Mouse (Mus musculus): ENCODE data around the gene H2-DMb1.

The H2-DMb1 gene

GRCm38 (mm10) chr17:34122188-34122984 lies 30.5 kb upstream of the H2-DMb1 start, which contains the start of gene Brd2:
Gene Brd2, minus strand, starts transcription at chr17:34122634.
- intact Hi-C loops (cut with DNase I) = no loop called here

GRCm38 (mm10) chr17:34123111-34123510 lies 29.8 kb upstream of the H2-DMb1 start:
- intact Hi-C loops (cut with DNase I) = no loop called here

GRCm38 (mm10) chr17:34123518-34123917 lies 29.4 kb upstream of the H2-DMb1 start:
- intact Hi-C loops (cut with DNase I) = no loop called here

GRCm38 (mm10) chr17:34124649-34125048 lies 28.2 kb upstream of the H2-DMb1 start:
- intact Hi-C loops (cut with DNase I) = no loop called here

GRCm38 (mm10) chr17:34126826-34127420 lies 25.9 kb upstream of the H2-DMb1 start:
- intact Hi-C loops (cut with DNase I) = no loop called here

- intact Hi-C loops (cut with DNase I) = no loop called here
Observed at GRCm38 (mm10) chr17:34127475-34127874, 25.4 kb upstream of the H2-DMb1 start.

GRCm38 (mm10) chr17:34128264-34128937 lies 24.5 kb upstream of the H2-DMb1 start:
- intact Hi-C loops (cut with DNase I) = no loop called here

- intact Hi-C loops (cut with DNase I) = no loop called here
Observed at GRCm38 (mm10) chr17:34128944-34129791, 23.7 kb upstream of the H2-DMb1 start.

- intact Hi-C loops (cut with DNase I) = no loop called here
Observed at GRCm38 (mm10) chr17:34130073-34130947, 22.6 kb upstream of the H2-DMb1 start.

- intact Hi-C loops (cut with DNase I) = no loop called here
Observed at GRCm38 (mm10) chr17:34131911-34132310, 21.0 kb upstream of the H2-DMb1 start.

GRCm38 (mm10) chr17:34133289-34133688 lies 19.6 kb upstream of the H2-DMb1 start:
- intact Hi-C loops (cut with DNase I) = no loop called here

GRCm38 (mm10) chr17:34134451-34134850 lies 18.4 kb upstream of the H2-DMb1 start:
- intact Hi-C loops (cut with DNase I) = loop anchor here (2.0 kb wide), 1 partner anchor 36 kb away; no protein-coding TSS in a partner anchor

GRCm38 (mm10) chr17:34135297-34136224 lies 17.3 kb upstream of the H2-DMb1 start:
- intact Hi-C loops (cut with DNase I) = loop anchor here (2.0 to 5.0 kb wide), 2 partner anchors 35 to 58 kb away; no protein-coding TSS in a partner anchor

- intact Hi-C loops (cut with DNase I) = loop anchor here (5.0 kb wide), 1 partner anchor 60 kb away; no protein-coding TSS in a partner anchor
Observed at GRCm38 (mm10) chr17:34137601-34138000, 15.3 kb upstream of the H2-DMb1 start.

- intact Hi-C loops (cut with DNase I) = loop anchor here (5.0 kb wide), 1 partner anchor 61 kb away; no protein-coding TSS in a partner anchor
Observed at GRCm38 (mm10) chr17:34138655-34139054, 14.2 kb upstream of the H2-DMb1 start.

GRCm38 (mm10) chr17:34139416-34139815 lies 13.5 kb upstream of the H2-DMb1 start:
- intact Hi-C loops (cut with DNase I) = loop anchor here (5.0 kb wide), 1 partner anchor 62 kb away; no protein-coding TSS in a partner anchor

GRCm38 (mm10) chr17:34140240-34140639 lies 12.6 kb upstream of the H2-DMb1 start:
- intact Hi-C loops (cut with DNase I) = no loop called here

- intact Hi-C loops (cut with DNase I) = no loop called here
Observed at GRCm38 (mm10) chr17:34141448-34141847, 11.4 kb upstream of the H2-DMb1 start.
